Mouse (Mus musculus) forebrain, postnatal 0 days (tissue): ENCODE measurements around the gene Ilf3. TPM values are rescaled to one million over a fixed set of nuclear protein-coding genes. Genes with fewer than 3 reads are reported as not detected.

Source experiments
- ATAC-seq: fragments of 200-750 bp; cut with Nextera tagmentation; 2 replicates; pipeline ENCODE4 v1.8.0; 2017; ENCODE audit warnings: mild to moderate bottlenecking, moderate library complexity
- DNase-seq: peaks from one replicate; pipeline ENCODE4 v3.0.0-alpha.2; 2015
- H3K27ac ChIP-seq: fragments of 300-500 bp; sonication (generic); 2 replicates; pipeline ENCODE4 v1.5.1; 2014; ENCODE audit warnings: low read depth, mild to moderate bottlenecking, antibody characterized with exemption, low read length, moderate library complexity, mixed read lengths
- H3K27me3 ChIP-seq: fragments of 300-500 bp; sonication (generic); 2 replicates; pipeline ENCODE4 v1.6.1; 2014; ENCODE audit warnings: mild to moderate bottlenecking, low read length, mixed read lengths; ENCODE audit not compliant: insufficient read depth
- H3K36me3 ChIP-seq: fragments of 300-500 bp; sonication (generic); 2 replicates; pipeline ENCODE4 v1.6.1; 2014; ENCODE audit warnings: mild to moderate bottlenecking, moderate library complexity; ENCODE audit not compliant: insufficient read depth
- H3K4me1 ChIP-seq: fragments of 300-500 bp; sonication (generic); 2 replicates; pipeline ENCODE4 v1.6.1; 2014; ENCODE audit warnings: antibody characterized with exemption; ENCODE audit not compliant: insufficient read depth
- H3K4me2 ChIP-seq: fragments of 300-500 bp; sonication (generic); 2 replicates; pipeline ENCODE4 v1.6.1; 2014; ENCODE audit warnings: low read depth, mild to moderate bottlenecking, moderate library complexity
- H3K4me3 ChIP-seq: fragments of 300-500 bp; sonication (generic); 2 replicates; pipeline ENCODE4 v1.5.1; 2014; ENCODE audit warnings: low read depth, low read length, mixed read lengths
- H3K9ac ChIP-seq: fragments of 300-500 bp; sonication (generic); 2 replicates; pipeline ENCODE4 v1.6.1; 2014; ENCODE audit warnings: mild to moderate bottlenecking
- H3K9me3 ChIP-seq: fragments of 300-500 bp; sonication (generic); 2 replicates; pipeline ENCODE4 v1.6.1; 2016; ENCODE audit warnings: low read length
- CTCF ChIP-seq: sonication (generic); IDR thresholded peaks from 2 replicates; pipeline ENCODE4 v1.5.1; 2016; ENCODE audit warnings: antibody characterized with exemption, control low read depth, low read depth
- WGBS: fragments of 180-500 bp; shearing (Covaris S2); extraction: QIAGEN DNeasy Blood & Tissue Kit; methylation state at CpG from one replicate; pipeline ENCODE4 v1.1.7; 2014; 5-methylcytosine and 5-hydroxymethylcytosine counted together
- polyA plus RNA-seq: library from polyadenylated mRNA; unstranded; fragments of >200 nt; fragmentation: Nextera tagmentation; extraction: Ambion mirVana; gene quantifications from 2 replicates; pipeline ENCODE4 v1.2.1, GENCODE M21; 2015
- total RNA-seq: library from RNA; depleted of rRNA; stranded (reverse); fragments of >200 nt; gene quantifications from 2 replicates; pipeline ENCODE4 v1.2.3, GENCODE M21; 2014

The Ilf3 gene
- total and polyA plus RNA-seq, 2 experiments from 2014 or later = 135 to 214 TPM

- H3K4me2 ChIP-seq = no peak overlapping the region
- H3K36me3 ChIP-seq = peaks cover 24% of the 10 kb centered on the region
- DNase-seq (no peak), ATAC-seq (no peak)
- no peak for TF ChIP-seq CTCF
- no peak overlapping the region for H3K27ac ChIP-seq
- H3K4me3 ChIP-seq = no peak overlapping the region
- no peaks in the 10 kb centered on the region for H3K27me3 ChIP-seq
- H3K9me3 ChIP-seq = no peaks in the 10 kb centered on the region
- WGBS = 97% methylated on average over 4 of the region's 4 CpGs
- H3K9ac ChIP-seq = no peak overlapping the region
- no peaks in the 10 kb centered on the region for H3K4me1 ChIP-seq
These were observed 27.3 kb upstream of the Ilf3 start for GRCm38 (mm10) chr9:21340411-21340810.

DNA sequence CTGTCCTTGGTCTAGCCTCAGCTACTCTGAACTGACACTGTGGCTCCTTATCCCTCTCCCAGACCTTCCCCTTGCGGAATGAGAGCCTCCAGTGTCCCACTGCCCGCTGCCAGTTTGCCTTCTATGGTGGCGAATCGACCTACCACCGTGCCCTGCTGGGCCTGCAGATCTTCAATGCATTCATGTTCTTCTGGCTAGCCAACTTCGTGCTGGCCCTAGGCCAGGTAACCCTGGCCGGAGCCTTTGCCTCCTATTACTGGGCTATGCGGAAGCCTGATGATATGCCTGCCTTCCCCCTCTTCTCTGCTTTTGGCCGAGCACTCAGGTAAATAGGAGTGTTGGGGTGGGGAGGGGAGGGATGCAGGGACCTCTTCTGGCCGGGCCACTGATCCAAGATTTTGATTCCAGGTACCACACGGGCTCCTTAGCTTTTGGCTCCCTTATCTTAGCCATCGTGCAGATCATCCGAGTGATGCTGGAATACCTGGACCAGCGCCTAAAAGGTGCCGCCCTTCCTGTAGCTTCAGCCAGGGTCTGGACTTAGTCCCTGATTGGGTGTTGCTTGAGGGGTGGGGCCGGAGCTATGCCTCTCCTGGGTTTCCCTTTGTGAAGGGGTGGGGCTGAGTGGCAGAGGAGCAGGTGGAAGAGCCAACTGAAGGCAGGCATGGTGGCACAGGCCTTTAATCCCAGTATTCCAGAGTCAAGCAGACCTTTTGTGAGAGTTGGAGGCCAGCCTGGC, 20.9 kb upstream of the Ilf3 start:
- Histone ChIP-seq H3K9ac (no peak overlapping the region), H3K4me3 (no peak overlapping the region), H3K4me1 (no peaks in the 10 kb centered on the region), H3K36me3 (peaks cover 58% of the 10 kb centered on the region), H3K4me2 (no peak overlapping the region), H3K27ac (no peak overlapping the region), H3K9me3 (no peaks in the 10 kb centered on the region), H3K27me3 (no peaks in the 10 kb centered on the region)
- DNase-seq (no peak), ATAC-seq (no peak)
- WGBS = 67% methylated on average over 16 of the region's 16 CpGs
- no peak for TF ChIP-seq CTCF

DNA sequence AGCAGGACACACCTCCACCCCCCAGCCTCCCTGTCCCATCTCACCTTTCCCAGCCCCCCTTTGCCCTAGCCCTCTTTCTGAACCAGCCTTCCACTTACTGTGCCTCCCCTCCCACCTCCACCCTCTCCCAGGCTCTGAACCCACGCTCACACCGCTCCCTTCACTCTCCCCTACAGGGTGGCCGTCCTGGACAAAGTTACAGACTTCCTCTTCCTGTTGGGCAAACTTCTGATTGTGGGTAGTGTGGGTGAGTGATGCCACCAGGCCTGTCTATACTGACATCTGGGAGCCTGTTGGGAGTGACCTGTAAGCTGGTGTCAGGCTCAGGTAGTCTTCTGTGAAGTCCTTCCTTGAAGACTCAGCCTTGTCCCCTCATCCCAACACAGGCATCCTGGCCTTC, 19.5 kb upstream of the Ilf3 start:
- no peak overlapping the region for H3K27ac ChIP-seq
- no peak for ATAC-seq
- no peak for DNase-seq
- no peaks in the 10 kb centered on the region for H3K4me1 ChIP-seq
- H3K4me2 ChIP-seq = no peak overlapping the region
- whole genome bisulfite sequencing = 95% methylated on average over 3 of the region's 3 CpGs
- no peak overlapping the region for H3K4me3 ChIP-seq
- peaks cover 57% of the 10 kb centered on the region for H3K36me3 ChIP-seq
- H3K27me3 ChIP-seq = no peaks in the 10 kb centered on the region
- no peaks in the 10 kb centered on the region for H3K9me3 ChIP-seq
- TF ChIP-seq CTCF = no peak
- no peak overlapping the region for H3K9ac ChIP-seq

DNA sequence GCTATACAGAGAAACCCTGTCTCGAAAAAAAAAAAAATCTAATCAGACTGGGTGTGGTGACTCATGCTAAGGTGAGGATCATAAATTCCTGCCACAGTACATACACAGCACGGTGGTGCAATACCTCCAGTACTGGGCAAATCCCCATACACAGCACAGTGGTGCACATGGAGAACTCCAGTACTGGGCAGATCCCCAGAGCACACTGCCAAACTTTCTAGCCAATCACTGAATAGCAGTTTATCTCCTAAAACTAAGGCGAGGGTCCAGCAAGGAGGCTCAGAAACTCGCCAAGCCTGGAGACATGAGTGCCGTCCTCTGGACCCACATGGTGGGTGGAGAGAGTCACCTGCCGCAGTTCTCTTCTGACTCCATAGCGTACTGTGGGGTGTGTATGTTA, 16.5 kb upstream of the Ilf3 start:
- Histone ChIP-seq H3K4me3 (no peak overlapping the region), H3K9ac (no peak overlapping the region), H3K4me1 (no peaks in the 10 kb centered on the region), H3K36me3 (peaks cover 62% of the 10 kb centered on the region), H3K9me3 (no peaks in the 10 kb centered on the region), H3K4me2 (no peak overlapping the region), H3K27me3 (no peaks in the 10 kb centered on the region), H3K27ac (no peak overlapping the region)
- DNase-seq (no peak), ATAC-seq (no peak)
- 90% methylated on average over 7 of the region's 7 CpGs for WGBS
- no peak for TF ChIP-seq CTCF

DNA sequence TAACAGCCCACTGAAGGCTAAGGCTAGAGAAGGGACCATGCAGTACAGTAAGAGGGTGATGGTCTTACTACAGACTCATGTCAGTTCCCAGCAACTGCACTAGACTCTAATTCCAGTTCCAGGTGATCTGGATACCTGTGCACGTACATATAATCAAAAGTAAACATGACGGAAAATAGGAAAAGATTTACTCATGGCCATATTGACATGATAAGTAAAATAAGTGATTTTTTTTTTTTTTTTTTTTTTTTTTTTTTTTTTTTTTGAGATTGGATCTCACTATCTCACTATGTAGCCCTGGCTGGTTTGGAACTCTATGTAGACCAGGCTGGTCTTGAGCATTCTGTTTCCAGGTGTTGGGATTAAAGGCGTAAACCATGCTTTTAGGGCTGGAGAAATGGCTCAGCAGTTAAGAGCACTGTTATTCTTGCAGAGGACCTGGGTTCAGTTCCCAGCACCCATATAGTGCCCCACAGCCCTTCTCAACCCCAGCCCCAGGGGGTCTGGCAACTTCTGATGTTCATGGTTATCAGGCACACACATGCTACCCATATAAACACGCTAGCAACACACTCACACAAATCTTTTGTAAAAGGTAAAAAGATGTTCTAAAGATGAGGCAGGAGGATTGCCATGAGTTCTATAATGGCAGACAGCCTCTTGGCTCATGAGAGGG, 15.8 kb upstream of the Ilf3 start:
- WGBS = 95% methylated on average over 4 of the region's 4 CpGs
- H3K36me3 ChIP-seq = peaks cover 57% of the 10 kb centered on the region
- no peak overlapping the region for H3K4me3 ChIP-seq
- H3K9ac ChIP-seq = no peak overlapping the region
- ATAC-seq (no peak), DNase-seq (no peak)
- no peaks in the 10 kb centered on the region for H3K27me3 ChIP-seq
- no peaks in the 10 kb centered on the region for H3K4me1 ChIP-seq
- H3K27ac ChIP-seq = no peak overlapping the region
- TF ChIP-seq CTCF = no peak
- H3K4me2 ChIP-seq = no peak overlapping the region
- H3K9me3 ChIP-seq = no peaks in the 10 kb centered on the region

- H3K4me3 ChIP-seq = no peak overlapping the region
- ATAC-seq (no peak), DNase-seq (no peak)
- no peak overlapping the region for H3K9ac ChIP-seq
- no peak overlapping the region for H3K4me2 ChIP-seq
- H3K4me1 ChIP-seq = no peaks in the 10 kb centered on the region
- no peaks in the 10 kb centered on the region for H3K27me3 ChIP-seq
- H3K9me3 ChIP-seq = no peaks in the 10 kb centered on the region
- WGBS = 41% methylated on average over 20 of the region's 20 CpGs
- TF ChIP-seq CTCF = no peak
- H3K36me3 ChIP-seq = peaks cover 48% of the 10 kb centered on the region
- no peak overlapping the region for H3K27ac ChIP-seq
These were observed 15.0 kb upstream of the Ilf3 start for GRCm38 (mm10) chr9:21352463-21353372.

DNA sequence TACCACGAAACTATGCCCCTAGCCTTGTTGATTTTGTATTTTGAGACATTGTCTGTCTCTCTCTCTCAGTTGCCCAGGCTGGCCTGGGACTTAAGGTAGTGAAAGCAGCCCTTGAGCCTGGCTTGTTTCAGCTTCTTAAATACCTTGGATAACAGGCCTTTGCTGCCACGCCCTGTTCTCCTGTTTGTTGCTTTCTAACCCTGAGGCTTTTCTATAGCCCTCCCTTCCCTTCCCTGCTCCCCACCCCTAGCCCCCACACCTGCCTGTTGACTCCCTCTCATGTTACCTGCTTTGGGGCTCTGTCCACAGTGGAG, 14.3 kb upstream of the Ilf3 start:
- Histone ChIP-seq H3K27me3 (no peaks in the 10 kb centered on the region), H3K4me1 (no peaks in the 10 kb centered on the region), H3K4me2 (no peak overlapping the region), H3K36me3 (peaks cover 43% of the 10 kb centered on the region), H3K9me3 (no peaks in the 10 kb centered on the region), H3K27ac (no peak overlapping the region), H3K4me3 (no peak overlapping the region), H3K9ac (no peak overlapping the region)
- ATAC-seq = no peak
- no peak for TF ChIP-seq CTCF
- DNase-seq = no peak
- WGBS = 67% methylated on average over 2 of the region's 2 CpGs
